8 mouse cellular contexts compared by ENCODE assay signal in the genomic region with DNA sequence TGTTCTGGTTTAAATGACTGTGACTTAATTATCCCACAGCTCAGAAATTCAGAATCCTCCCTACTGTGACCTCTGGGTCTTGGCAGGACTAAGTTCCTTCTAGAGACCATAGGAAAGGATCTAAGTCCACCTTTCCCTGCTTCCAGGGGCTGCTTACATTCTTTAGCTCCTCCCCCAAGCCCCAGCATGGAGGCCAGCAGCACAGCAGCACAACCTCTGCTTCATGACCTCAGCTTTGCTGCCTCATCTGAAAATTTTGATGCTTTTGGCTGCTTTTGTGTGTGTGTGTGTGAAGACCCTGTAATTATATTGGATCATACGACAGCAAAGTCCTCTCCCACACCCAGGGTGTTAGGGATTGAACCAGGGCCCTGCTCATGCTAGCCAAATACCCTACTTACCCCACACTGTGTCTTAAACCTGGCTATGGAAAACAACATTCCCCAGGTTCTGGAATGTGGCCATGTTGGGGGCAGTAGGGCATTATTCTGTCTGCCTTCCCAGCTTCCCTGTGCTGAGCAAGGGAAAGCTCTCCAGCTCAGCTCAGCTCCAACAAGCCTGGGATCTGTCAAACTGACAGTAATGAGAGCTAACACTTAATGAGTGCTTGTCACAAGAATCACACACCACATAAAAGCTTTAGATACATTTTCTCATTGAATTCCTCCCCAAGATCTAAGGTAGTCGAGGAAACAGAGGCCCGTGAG.
DNase-seq lines count a peak whose midpoint lies in the region; ATAC-seq and TF ChIP-seq lines count a peak whose summit lies in the region.

No protein-coding gene starts in this region.

- no peak overlapping the region for H3K4me3 ChIP-seq in stomach, postnatal 0 days (ENCODE audit: low read depth, low read length)

- no peak for TF ChIP-seq EP300 in stomach, postnatal 0 days (optimal IDR thresholded peaks at IDR 0.05)

- H3K27me3 ChIP-seq in stomach, postnatal 0 days (ENCODE audit: control insufficient read depth, insufficient read depth, low read length), result no peaks in the 10 kb centered on the region

- WGBS in stomach, postnatal 0 days, result 34% methylated on average over 3 of the region's 3 CpGs

- no peak overlapping the region for H3K9ac ChIP-seq in stomach, postnatal 0 days (ENCODE audit: low read length)

- no peaks in the 10 kb centered on the region for H3K4me1 ChIP-seq in stomach, postnatal 0 days (replicated peaks; ENCODE audit: control insufficient read depth, insufficient read depth)

- DNase-seq in Muller cell, postnatal 12 days (ENCODE audit: inconsistent ontology term), result peak; percentile 61
- DNase-seq in cerebellum, postnatal 10 days, result peak; percentile 81 to 90
- peak; percentile 53 to 68 for DNase-seq in heart, adult 9 months (ENCODE audit: low spot score in 2 of 2)
- DNase-seq in kidney, adult 8-10 months, result peak; percentile 64 to 66
- no peak for DNase-seq in stomach, postnatal 0 days (ENCODE audit: low spot score)
- no peak for DNase-seq in layer of hippocampus, postnatal 14 days (ENCODE audit: low spot score in 2 of 2)
- no peak for DNase-seq in ovary, adult 18-20 months (ENCODE audit: low spot score)

- no peaks in the 10 kb centered on the region for H3K9me3 ChIP-seq in stomach, postnatal 0 days (ENCODE audit: control insufficient read depth, low read length)

- TF ChIP-seq CTCF in stomach, postnatal 0 days (IDR thresholded peaks at IDR 0.05; ENCODE audit: low read depth), result no peak

- ATAC-seq in stomach, postnatal 0 days (ENCODE audit: low FRiP score, low TSS enrichment), result peak; percentile 35; the same call in 1 of the 2 replicates
- no peak for ATAC-seq in megakaryocyte progenitor cell, adult 5-6 weeks (replicated peaks; ENCODE audit: poor library complexity)

- no peaks in the 10 kb centered on the region for H3K36me3 ChIP-seq in stomach, postnatal 0 days (ENCODE audit: control insufficient read depth, insufficient read depth, low read length)

- H3K4me2 ChIP-seq in stomach, postnatal 0 days (replicated peaks; ENCODE audit: low read depth), result no peak overlapping the region

- no peak overlapping the region for H3K27ac ChIP-seq in stomach, postnatal 0 days (replicated peaks)

Comparison
In these comparisons a context has a peak if more than half of its experiments do, and no peak if none do; other contexts are left out.
1. DNase-seq: peak in Muller cell, postnatal 12 days (single experiment), cerebellum, postnatal 10 days (2 of 2), heart, adult 9 months (2 of 2) and kidney, adult 8-10 months (2 of 2); none in stomach, postnatal 0 days (single experiment), layer of hippocampus, postnatal 14 days (0 of 2) and ovary, adult 18-20 months (single experiment).